Mouse (Mus musculus) activated CD4-positive, CD25-positive, alpha-beta regulatory T cell (primary cell): ENCODE measurements around the gene Mbd4. TPM values are rescaled to one million over a fixed set of nuclear protein-coding genes. Genes with fewer than 3 reads are reported as not detected.

Experiments used
- polyA plus RNA-seq, 2 experiments: library from polyadenylated mRNA; unstranded; fragments of 100-300 nt; shearing (Covaris generic); gene quantifications; one replicate each; pipeline ENCODE4 v1.2.1; 2017

The Mbd4 gene
- 10 to 100 TPM in 1 of 2 experiments, 1 to 10 TPM in 1; 7.4 to 10.8 TPM for polyA plus RNA-seq

GRCm38 (mm10) chr6:115853091-115853813, at the start of gene Mbd4, which contains the start of gene Ift122:
Mbd4 (minus strand) TSS chr6:115853371.
Ift122 (plus strand) TSS chr6:115853470.

GRCm38 (mm10) chr6:115838161-115838597, 15.0 kb downstream of the Mbd4 start, which contains the start of gene Efcab12:
Efcab12 (minus strand) TSS chr6:115838412.

DNA sequence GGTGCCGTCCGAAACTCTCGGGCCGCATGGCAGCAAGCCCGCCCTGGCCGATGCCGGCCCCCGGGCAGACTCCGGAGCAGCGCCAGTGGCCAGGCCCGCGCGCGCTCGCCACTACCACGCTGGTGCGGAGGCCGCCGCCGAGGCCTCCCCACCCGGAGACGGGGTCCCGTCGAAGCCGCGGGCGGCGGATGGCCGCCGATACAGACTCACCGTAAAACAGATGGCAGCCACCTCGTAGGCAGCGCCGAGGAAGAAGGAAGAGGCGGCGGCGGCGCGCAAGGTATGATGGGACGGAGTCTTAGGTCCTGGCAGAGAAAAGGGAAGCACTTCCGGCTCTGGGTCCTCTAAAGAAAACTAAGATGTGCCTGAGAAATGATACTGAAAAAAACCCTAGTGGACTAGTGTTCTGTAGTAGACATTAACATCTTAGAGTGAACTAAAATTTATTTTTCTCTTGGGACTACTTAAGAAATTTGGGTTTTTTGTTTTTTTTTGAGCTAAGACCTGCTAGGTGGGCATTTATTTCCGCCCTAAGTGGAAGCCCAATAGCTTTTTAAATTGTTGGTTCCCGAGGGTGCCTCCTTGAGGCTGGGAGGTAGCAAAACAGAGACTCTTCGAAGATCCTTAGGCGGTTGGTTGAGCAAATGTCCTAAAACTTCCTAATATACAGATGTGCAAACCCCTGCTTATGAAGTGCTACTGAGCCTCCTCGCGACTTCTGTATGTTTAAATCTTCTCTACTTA, 44.5 kb downstream of the Mbd4 start, which contains the start of gene Rpl32:
Rpl32 (minus strand) TSS at position 260 of the 744 bp plus-strand sequence.

Other genes starting within 250 kb of the Mbd4 start
- 100 to 1,000 TPM; 100 to 102 TPM for gene Raf1, start 176.7 kb downstream of the Mbd4 start, polyA plus RNA-seq
- gene Tmem40, start 91.0 kb downstream of the Mbd4 start, polyA plus RNA-seq = not detected
- gene Cand2, start 78.8 kb downstream of the Mbd4 start, polyA plus RNA-seq = 1 to 10 TPM; 5.5 to 5.9 TPM
- 1,000 to 10,000 TPM; 2,529 to 4,590 TPM for gene Rpl32, start 44.6 kb downstream of the Mbd4 start, polyA plus RNA-seq
- gene Efcab12, start 15.0 kb downstream of the Mbd4 start, polyA plus RNA-seq = 1 to 10 TPM in 1 of 2 experiments, under 1 TPM in 1; 0.09 to 1.3 TPM
- gene Ift122, start 99 bp upstream of the Mbd4 start, polyA plus RNA-seq = 1 to 10 TPM; 2.0 to 2.2 TPM
- under 1 TPM in 1 of 2 experiments, not detected in 1; 0.24 TPM for gene Rho, start 78.4 kb upstream of the Mbd4 start, polyA plus RNA-seq
- gene H1foo, start 91.6 kb upstream of the Mbd4 start, polyA plus RNA-seq = under 1 TPM; 0.45 to 0.91 TPM
- gene Plxnd1, start 141.6 kb upstream of the Mbd4 start, polyA plus RNA-seq = 10 to 100 TPM in 1 of 2 experiments, 1 to 10 TPM in 1; 2.9 to 10.3 TPM